Mouse (Mus musculus) embryonic fibroblast, embryonic 13.5 days (primary cell): ENCODE measurements around the gene Dars. TPM values are rescaled to one million over a fixed set of nuclear protein-coding genes. Genes with fewer than 3 reads are reported as not detected.

Experiments used
- H3K27ac ChIP-seq: 2 replicates; pipeline ENCODE4 v1.5.1; 2012; ENCODE audit warnings: low read length, control low read depth, inconsistent platforms; ENCODE audit not compliant: insufficient read depth
- H3K4me1 ChIP-seq: 2 replicates; pipeline ENCODE4 v1.6.1; 2011; ENCODE audit warnings: low read length; ENCODE audit not compliant: control insufficient read depth, insufficient read depth
- H3K4me3 ChIP-seq: 2 replicates; pipeline ENCODE4 v1.5.1; 2011; ENCODE audit warnings: mild to moderate bottlenecking, control low read depth, low read length; ENCODE audit not compliant: insufficient read depth
- CTCF ChIP-seq: IDR thresholded peaks from 2 replicates; pipeline ENCODE4 v1.5.1; 2011; ENCODE audit warnings: mild to moderate bottlenecking, control low read depth, low read length, moderate library complexity, borderline replicate concordance; ENCODE audit not compliant: insufficient read depth
- POLR2A ChIP-seq: IDR thresholded peaks from 2 replicates; pipeline ENCODE4 v1.6.1; 2011; ENCODE audit warnings: low read depth, mild to moderate bottlenecking, control low read depth, low read length, moderate library complexity
- polyA plus RNA-seq: library from polyadenylated mRNA; stranded (reverse); fragments of >200 nt; gene quantifications from 2 replicates; pipeline ENCODE4 v1.2.4, GENCODE M21; 2011; ENCODE audit warnings: low read depth; ENCODE audit not compliant: missing spikeins, insufficient read length

Gene Dars
- polyA plus RNA-seq, 1 experiment, result 108 TPM

DNA sequence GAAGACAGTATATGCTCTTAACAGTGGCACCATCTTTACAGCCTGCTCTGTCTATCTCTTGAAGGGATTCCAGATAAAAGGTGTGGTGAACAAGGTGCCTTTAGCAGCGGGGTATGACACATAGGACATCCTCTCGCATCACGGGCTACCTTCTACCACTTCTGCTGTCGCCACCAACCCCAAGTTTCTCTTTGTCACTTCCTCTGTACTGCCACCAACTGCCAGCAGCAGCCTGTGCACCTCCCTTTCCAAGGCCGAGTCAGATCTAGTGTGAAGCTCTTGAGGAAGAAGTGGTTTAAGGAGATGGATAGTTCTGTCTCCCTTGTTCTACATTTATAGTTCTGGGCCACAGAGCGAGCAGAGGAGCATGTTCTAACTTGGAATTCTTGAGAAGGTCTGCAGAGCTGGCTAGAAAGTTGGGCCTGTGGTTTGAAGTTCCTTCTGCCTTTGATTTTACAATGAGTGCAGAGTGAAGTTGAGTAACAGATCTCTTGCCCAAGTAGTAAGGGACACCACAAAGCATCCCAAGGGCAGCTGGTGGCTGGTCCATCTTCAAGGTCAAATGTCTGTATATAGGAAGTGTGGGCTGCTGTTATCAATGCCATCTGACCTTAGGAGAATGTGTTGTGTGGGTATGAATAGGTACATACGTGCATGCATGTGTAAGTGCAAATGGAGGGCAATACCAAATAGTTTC, 30.2 kb upstream of the Dars start:
- H3K4me3 ChIP-seq, result no peak overlapping the region
- TF ChIP-seq CTCF (no peak), POLR2A (no peak)

DNA sequence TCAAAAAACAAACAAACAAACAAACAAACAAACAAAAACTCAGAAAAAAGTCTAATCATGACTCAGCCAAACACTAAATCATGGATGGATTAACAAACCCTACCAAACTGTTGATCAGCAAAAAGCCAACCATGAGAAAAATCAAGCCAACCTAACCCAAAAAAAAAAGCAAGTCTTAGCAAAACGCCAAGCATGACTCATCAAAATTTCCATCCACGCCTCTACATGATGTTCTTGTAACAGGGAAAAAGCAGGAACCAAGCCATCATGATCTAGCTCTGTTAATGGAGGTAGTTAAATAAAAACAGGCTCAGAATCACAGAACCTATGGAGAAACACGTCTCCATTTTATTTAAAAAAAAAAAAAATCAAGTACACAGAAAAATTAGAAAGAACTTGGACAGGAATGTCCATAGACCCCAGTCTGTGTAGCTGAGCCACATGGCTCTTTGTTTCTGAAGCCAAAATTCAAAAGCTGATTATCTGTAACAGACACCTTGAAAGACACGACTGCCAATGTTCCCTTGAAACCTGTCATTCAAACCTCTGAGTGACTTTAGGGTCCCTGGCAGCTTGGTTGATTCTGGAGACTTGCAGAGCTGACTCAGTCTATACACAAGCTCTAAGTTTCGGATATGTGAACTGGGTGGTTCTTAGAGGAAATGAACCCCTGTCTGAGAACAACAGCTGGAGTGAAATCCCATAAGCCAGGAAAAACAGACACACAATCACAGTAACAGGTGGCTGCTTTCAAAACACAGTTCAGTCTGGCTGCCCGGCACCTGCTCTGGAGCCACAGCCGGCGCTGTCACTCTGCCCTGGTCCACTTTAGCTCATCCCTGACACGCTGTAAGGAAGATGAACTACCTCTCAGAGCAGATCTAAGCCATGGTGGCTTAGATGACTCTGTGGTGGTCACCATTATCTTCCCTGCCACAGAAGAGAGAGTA, 27.0 kb upstream of the Dars start:
- H3K4me1 ChIP-seq, result peaks cover 3% of the 10 kb centered on the region; the same call in 1 of the 2 replicates
- TF ChIP-seq POLR2A (no peak), CTCF (no peak)
- no peak overlapping the region for H3K27ac ChIP-seq
- H3K4me3 ChIP-seq, result no peak overlapping the region

More for the DNA sequence above, 30.2 kb upstream of the Dars start:
- peaks cover 3% of the 10 kb centered on the region; the same call in 1 of the 2 replicates for H3K4me1 ChIP-seq
- no peak overlapping the region for H3K27ac ChIP-seq

DNA sequence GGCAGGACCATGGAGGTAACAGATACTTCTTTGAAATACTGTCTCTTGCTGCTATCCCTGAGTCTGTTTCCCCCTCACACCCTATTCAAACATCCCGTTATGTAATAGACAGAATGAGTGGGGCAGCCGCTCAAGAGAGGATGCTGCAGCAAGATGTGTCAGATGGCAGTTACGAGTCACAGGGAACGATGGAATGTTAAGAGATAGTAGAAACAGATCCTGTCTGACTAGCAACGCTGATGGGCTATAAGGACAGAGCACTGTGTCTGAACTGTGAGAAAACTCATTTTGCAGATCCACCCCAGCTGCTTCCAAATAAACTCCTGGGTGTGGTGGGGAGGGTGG, 23.9 kb upstream of the Dars start:
- no peak for TF ChIP-seq POLR2A
- no peak for TF ChIP-seq CTCF
- Histone ChIP-seq H3K4me1 (peaks cover 3% of the 10 kb centered on the region; the same call in 1 of the 2 replicates), H3K4me3 (no peak overlapping the region), H3K27ac (no peak overlapping the region)

DNA sequence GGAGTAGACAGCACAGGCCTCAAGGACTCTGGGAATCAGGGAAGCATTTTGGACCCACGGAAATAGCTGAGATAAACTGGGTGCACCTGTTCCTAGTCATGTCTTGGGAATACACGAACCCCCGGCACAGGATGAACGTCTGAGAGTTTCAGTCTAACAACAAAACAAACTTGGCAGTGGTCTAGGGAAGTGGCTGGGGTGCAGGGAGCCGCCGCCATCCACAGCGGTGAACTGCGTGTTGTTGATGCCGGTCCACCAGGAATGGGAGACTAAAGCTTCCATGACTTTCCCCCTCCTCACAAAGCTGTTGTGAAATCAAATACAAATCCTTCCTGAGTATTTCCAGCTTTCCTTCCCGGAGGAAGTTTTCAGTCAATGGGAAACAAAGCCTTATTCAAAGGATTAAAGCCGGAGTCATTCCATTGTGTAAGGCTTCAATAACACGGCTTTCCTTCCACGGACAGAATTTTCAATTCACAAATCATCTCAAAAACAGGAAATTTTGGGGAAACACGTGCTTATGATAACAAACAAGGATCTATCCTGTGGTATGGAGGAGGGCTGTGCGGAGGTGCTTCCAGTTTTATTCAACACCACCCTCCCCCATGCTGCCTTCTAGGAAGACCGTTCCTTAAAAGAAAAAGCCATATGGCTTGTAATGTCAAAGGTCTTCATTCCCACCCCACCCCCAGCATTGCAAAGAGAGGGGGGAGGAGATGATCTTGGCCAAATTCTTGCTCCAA, 23.4 kb upstream of the Dars start:
- H3K4me1 ChIP-seq, result peaks cover 8% of the 10 kb centered on the region

DNA sequence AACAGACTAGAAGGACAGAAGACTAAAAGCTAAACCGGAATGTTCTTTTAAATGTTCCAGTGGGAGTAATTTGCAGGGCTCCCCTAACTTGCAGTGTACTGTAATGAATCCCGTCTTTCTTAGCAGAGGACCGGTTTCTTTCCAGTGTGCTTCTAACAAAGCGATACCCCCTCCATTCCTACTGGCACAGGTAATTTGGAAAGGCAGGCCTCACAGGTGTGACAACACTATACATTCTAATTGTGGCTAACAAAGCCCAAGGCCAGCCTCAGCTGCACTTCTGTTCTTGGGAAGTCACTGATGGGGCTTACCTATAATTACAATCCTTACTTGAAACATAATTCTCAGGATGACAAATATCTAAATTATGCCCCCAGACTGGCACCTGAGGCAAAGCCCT, 22.4 kb upstream of the Dars start:
- Histone ChIP-seq H3K27ac (no peak overlapping the region), H3K4me1 (peaks cover 14% of the 10 kb centered on the region), H3K4me3 (no peak overlapping the region)
- no peak for TF ChIP-seq POLR2A
- TF ChIP-seq CTCF, result no peak

More for the DNA sequence above, 23.4 kb upstream of the Dars start:
- Histone ChIP-seq H3K27ac (no peak overlapping the region), H3K4me3 (no peak overlapping the region)
- no peak for TF ChIP-seq CTCF
- no peak for TF ChIP-seq POLR2A

DNA sequence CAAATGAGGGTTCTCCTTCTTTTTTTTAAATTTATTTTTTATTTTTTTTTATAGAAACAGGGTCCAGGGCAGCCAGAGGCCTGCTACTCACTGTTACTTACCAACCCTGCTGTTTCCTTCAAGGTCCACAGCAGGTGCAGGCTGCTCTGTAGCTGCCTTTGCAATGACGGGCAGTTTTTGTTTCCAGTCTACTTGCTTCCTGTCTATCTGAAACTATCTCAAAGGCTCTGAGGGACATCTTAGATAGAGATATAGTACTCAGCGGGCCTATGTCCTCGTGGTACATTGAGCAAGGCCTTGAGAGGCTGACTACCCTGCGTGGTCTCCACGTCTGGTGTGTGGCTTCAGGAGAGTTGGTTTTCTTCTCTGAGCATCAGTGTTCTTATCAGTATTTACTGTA, 21.4 kb upstream of the Dars start:
- H3K4me1 ChIP-seq, result peaks cover 11% of the 10 kb centered on the region
- TF ChIP-seq POLR2A, result no peak
- no peak for TF ChIP-seq CTCF
- no peak overlapping the region for H3K27ac ChIP-seq
- no peak overlapping the region for H3K4me3 ChIP-seq

DNA sequence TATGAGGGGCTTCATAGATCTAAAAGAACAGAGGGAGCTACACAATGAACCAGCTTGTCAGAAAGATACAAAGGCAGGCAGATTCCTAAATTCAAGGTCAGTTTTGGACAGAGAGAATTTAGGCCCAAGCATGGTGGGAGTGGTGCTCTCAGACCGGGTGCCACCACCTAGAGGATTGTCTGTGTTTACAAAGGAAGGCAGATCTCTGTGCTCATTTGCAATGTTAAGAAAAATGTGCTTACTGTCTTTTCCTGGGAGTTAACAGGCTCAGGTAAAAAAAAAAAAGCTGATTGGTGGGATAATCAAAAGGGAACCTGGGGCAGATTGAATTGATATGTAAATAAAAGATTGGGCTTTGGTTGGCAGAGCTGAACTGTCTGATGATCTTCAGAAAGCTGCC, 20.1 kb upstream of the Dars start:
- H3K4me3 ChIP-seq, result no peak overlapping the region
- no peak for TF ChIP-seq CTCF
- no peak for TF ChIP-seq POLR2A
- H3K4me1 ChIP-seq, result peaks cover 11% of the 10 kb centered on the region
- no peak overlapping the region for H3K27ac ChIP-seq

DNA sequence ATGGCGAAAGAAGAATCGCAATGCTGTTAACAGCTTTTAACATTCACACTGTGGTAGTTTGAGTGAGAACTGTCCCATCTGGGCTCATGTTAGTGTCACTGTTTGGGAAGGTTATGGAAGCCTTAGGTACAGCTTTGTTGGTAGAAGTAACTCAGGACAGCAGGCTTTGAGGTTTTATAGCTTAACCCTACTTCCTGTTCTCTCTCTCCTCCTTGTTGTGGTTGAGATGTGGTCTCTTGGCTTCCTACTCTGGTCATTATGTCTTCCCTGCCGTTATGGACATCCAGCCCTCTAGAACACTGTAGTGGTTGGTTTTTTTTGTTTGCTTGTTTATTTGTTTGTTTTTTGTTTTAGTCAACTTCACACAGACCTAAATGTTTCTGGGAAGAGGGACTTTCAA, 18.8 kb upstream of the Dars start:
- TF ChIP-seq CTCF, result no peak
- Histone ChIP-seq H3K4me3 (no peak overlapping the region), H3K27ac (no peak overlapping the region), H3K4me1 (peaks cover 11% of the 10 kb centered on the region)

DNA sequence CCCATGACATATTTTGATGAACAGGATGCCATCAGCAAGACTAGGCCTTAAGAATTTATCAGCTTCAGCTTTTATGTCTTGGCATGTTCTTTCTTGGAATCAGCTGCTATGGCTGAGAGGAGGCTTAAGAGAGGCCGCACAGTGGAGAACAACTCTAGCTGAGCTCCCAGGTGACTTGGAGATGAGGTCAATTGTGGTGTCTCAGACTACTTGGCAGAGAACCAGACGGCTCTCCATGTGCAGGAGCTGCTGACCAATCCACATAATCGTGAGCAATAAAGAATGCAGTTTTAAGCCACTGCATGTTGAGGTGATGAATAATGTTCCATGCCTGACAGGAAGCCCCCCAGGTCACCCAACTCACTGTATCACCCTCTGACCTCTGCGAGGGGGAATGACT, 18.4 kb upstream of the Dars start:
- TF ChIP-seq POLR2A, result no peak
- TF ChIP-seq CTCF, result no peak
- Histone ChIP-seq H3K27ac (no peak overlapping the region), H3K4me1 (peaks cover 11% of the 10 kb centered on the region), H3K4me3 (no peak overlapping the region)
